Mouse (Mus musculus) midbrain, postnatal 0 days (tissue): ENCODE data around the gene Afg1l. TPM values are rescaled to one million over a fixed set of nuclear protein-coding genes. Genes with fewer than 3 reads are reported as not detected.

ENCODE experiments used
- ATAC-seq: fragments of 200-750 bp; cut with Nextera tagmentation; 2 replicates; pipeline ENCODE4 v1.8.0; 2017; ENCODE audit warnings: moderate number of reproducible peaks, mild to moderate bottlenecking, moderate TSS enrichment, moderate library complexity; ENCODE audit not compliant: low FRiP score
- DNase-seq: peaks from one replicate; pipeline ENCODE4 v3.0.0-alpha.2; 2015; ENCODE audit warnings: low spot score
- H3K27ac ChIP-seq: fragments of 300-500 bp; sonication (generic); 2 replicates; pipeline ENCODE4 v1.5.1; 2014; ENCODE audit warnings: low read depth, mild to moderate bottlenecking, low read length, mixed read lengths
- H3K27me3 ChIP-seq: fragments of 300-500 bp; sonication (generic); 2 replicates; pipeline ENCODE4 v1.6.1; 2014; ENCODE audit warnings: low read length, control low read depth, mixed read lengths; ENCODE audit not compliant: insufficient read depth
- H3K36me3 ChIP-seq: fragments of 300-500 bp; sonication (generic); 2 replicates; pipeline ENCODE4 v1.6.1; 2014; ENCODE audit warnings: low read length, control low read depth, mixed read lengths; ENCODE audit not compliant: insufficient read depth
- H3K4me1 ChIP-seq: fragments of 300-500 bp; sonication (generic); 2 replicates; pipeline ENCODE4 v1.6.1; 2014; ENCODE audit warnings: mild to moderate bottlenecking, control low read depth, antibody characterized with exemption, low read length, mixed read lengths; ENCODE audit not compliant: insufficient read depth
- H3K4me2 ChIP-seq: fragments of 300-500 bp; sonication (generic); 2 replicates; pipeline ENCODE4 v1.6.1; 2014; ENCODE audit warnings: low read depth, mild to moderate bottlenecking, low read length, mixed read lengths; ENCODE audit not compliant: poor library complexity, severe bottlenecking
- H3K4me3 ChIP-seq: fragments of 300-500 bp; sonication (generic); 2 replicates; pipeline ENCODE4 v1.5.1; 2014; ENCODE audit warnings: low read depth, mild to moderate bottlenecking, low read length, moderate library complexity
- H3K9ac ChIP-seq: fragments of 300-500 bp; sonication (generic); replicated peaks from 2 replicates; pipeline ENCODE4 v1.6.1; 2014; ENCODE audit warnings: mild to moderate bottlenecking, low read length, moderate library complexity, mixed read lengths; ENCODE audit not compliant: poor library complexity, severe bottlenecking
- H3K9me3 ChIP-seq: fragments of 300-500 bp; sonication (generic); 2 replicates; pipeline ENCODE4 v1.6.1; 2016; ENCODE audit warnings: low read length, control low read depth
- CTCF ChIP-seq: IDR thresholded peaks from 2 replicates; pipeline ENCODE4 v1.5.1; 2016; ENCODE audit warnings: antibody characterized with exemption, mild to moderate bottlenecking
- WGBS: fragments of 180-500 bp; shearing (Covaris S2); extraction: QIAGEN DNeasy Blood & Tissue Kit; methylation state at CpG from one replicate; pipeline ENCODE4 v1.1.7; 2014; 5-methylcytosine and 5-hydroxymethylcytosine counted together
- polyA plus RNA-seq: library from polyadenylated mRNA; unstranded; fragments of >200 nt; fragmentation: Nextera tagmentation; extraction: Ambion mirVana; gene quantifications from 2 replicates; pipeline ENCODE4 v1.2.1, GENCODE M21; 2015
- total RNA-seq: library from RNA; depleted of rRNA; stranded (reverse); fragments of >200 nt; gene quantifications from 2 replicates; pipeline ENCODE4 v1.2.3, GENCODE M21; 2014

Gene Afg1l
- total and polyA plus RNA-seq, 2 experiments from 2014 or later, result 5.8 to 8.5 TPM

DNA sequence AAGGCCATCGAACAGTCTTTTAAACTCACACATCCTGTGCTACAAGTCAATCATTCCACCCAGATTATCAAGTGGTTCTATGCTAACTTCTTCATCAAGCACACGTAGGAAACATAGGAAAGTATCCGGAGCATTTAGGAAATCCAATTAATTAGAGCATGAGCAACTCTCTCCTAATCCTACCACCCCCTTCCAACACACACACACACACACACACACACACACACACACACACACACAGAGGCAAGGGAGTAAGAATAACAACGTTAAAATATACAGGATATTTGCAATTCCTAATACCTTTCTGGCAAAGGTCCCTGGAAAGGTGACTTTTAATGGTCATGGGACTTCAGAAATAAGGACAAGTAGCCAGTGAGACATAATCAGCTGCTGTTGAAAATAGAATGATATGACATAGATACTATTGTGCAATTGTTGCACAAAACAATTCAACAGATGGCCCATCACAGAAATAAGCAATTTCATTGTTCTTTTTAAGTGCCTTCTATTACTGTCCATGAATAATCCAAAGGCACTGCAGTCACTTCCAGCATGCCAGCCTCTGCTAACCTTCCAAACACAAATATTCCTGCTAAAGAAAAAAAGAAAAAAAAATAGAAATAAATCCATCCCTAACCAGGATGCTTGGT lies 62.4 kb downstream of the Afg1l start:
- DNase-seq, result no peak
- Histone ChIP-seq H3K27me3 (no peaks in the 10 kb centered on the region), H3K4me1 (0 out of 2 replicates have a peak, but pooled peaks cover 7% of the 10 kb centered on the region), H3K4me3 (no peak overlapping the region), H3K4me2 (no peak overlapping the region), H3K27ac (no peak overlapping the region), H3K36me3 (no peaks in the 10 kb centered on the region), H3K9me3 (no peaks in the 10 kb centered on the region), H3K9ac (no peak overlapping the region)
- no peak for TF ChIP-seq CTCF
- WGBS, result 60% methylated on average over 4 of the region's 4 CpGs
- no peak for ATAC-seq

DNA sequence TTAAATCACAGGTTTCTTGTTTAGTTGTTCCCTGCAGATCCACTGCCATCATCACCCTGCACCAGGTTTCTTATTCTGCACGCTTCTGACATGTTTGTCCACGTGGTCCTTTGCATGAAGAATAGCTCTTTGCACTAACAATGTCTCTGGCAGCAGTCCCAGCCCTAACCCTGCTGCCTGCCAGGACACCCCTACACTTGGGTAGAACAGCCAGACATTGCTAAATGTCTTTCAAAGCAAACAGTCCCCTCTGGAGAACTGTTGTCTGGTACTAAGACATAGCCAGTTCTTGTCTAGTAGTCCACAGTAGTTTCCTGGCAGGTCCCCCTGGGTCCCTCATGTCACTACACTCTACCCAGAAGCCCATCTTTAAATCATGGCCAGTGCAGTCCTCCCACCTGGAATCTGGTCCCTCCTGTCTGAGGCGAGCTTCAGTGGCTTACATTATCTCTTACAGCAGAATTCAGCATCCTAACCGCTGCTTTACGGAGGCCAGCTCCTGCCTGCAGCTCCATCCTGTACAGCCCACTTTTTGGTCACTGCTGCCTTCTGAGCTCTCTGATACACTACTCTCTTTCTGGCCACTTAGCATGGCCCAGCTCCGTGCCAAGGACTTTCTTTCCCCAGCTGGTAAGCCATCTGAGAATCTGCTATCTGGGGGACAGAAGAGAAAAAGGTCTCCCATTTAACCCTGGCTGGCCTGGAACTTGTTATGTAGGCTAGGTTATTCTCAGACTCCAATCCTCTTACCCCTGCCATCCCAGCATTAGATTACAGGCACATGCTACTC lies 67.4 kb downstream of the Afg1l start:
- no peaks in the 10 kb centered on the region for H3K4me1 ChIP-seq
- DNase-seq, result peak; percentile 75
- no peaks in the 10 kb centered on the region for H3K36me3 ChIP-seq
- 62% methylated on average over 6 of the region's 6 CpGs for WGBS
- H3K27me3 ChIP-seq, result no peaks in the 10 kb centered on the region
- peak; percentile 20; the same call in 1 of the 2 replicates for ATAC-seq
- H3K9me3 ChIP-seq, result no peaks in the 10 kb centered on the region
- no peak overlapping the region for H3K4me2 ChIP-seq
- TF ChIP-seq CTCF, result no peak
- no peak overlapping the region for H3K4me3 ChIP-seq
- no peak overlapping the region for H3K27ac ChIP-seq
- H3K9ac ChIP-seq, result no peak overlapping the region

DNA sequence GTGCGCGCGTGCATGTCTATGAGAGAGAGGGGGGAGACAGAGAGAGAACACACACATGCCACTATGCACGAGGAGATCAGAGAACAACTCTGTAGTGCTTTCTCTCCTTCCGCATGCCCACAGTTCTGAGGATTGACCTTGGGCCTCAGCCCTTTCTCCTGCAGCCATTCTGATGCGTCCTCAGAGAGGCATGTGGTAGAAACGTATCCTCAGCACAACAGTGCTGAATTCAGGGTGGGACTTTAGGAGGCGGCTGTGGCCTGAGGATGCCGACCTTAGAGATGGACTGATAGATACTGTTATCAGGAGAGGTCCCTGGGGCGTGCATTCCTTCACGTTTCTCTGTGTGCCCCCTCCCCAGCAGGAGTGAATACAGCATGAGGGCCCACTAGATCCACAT lies 87.9 kb downstream of the Afg1l start:
- no peak for TF ChIP-seq CTCF
- ATAC-seq (no peak), DNase-seq (no peak)
- H3K4me3 ChIP-seq, result no peak overlapping the region
- H3K27ac ChIP-seq, result no peak overlapping the region
- WGBS, result 76% methylated on average over 11 of the region's 11 CpGs
- no peaks in the 10 kb centered on the region for H3K27me3 ChIP-seq
- no peak overlapping the region for H3K9ac ChIP-seq
- H3K4me1 ChIP-seq, result no peaks in the 10 kb centered on the region
- no peak overlapping the region for H3K4me2 ChIP-seq
- H3K9me3 ChIP-seq, result no peaks in the 10 kb centered on the region
- H3K36me3 ChIP-seq, result no peaks in the 10 kb centered on the region

DNA sequence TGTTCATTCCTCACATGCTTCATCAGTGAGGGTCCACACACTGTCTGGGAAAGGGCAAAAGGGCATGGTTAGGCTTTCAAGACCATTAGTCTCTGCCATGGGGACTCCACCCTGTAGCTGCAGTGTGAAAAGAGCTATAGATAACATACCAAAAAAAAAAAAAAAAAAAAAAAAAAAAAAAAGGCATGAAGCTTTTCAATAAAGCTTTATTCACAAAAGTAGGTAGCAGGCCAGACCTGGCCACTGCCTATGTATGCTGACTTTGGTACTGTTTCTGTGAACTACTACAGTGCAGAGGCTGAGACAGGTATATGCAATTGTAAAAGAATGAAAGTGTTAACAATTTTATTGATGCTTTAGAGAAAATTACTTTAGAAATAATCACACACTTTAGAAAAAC lies 90.2 kb downstream of the Afg1l start:
- H3K4me1 ChIP-seq, result no peaks in the 10 kb centered on the region
- H3K27me3 ChIP-seq, result no peaks in the 10 kb centered on the region
- no peaks in the 10 kb centered on the region for H3K36me3 ChIP-seq
- no peaks in the 10 kb centered on the region for H3K9me3 ChIP-seq
- H3K9ac ChIP-seq, result no peak overlapping the region
- no peak overlapping the region for H3K4me3 ChIP-seq
- no peak overlapping the region for H3K27ac ChIP-seq
- no peak for TF ChIP-seq CTCF
- ATAC-seq, result no peak
- no peak for DNase-seq
- H3K4me2 ChIP-seq, result no peak overlapping the region

GRCm38 (mm10) chr10:42384946-42385644 lies 93.3 kb downstream of the Afg1l start:
- Histone ChIP-seq H3K27me3 (no peaks in the 10 kb centered on the region), H3K4me2 (no peak overlapping the region), H3K9ac (no peak overlapping the region), H3K27ac (no peak overlapping the region), H3K4me3 (no peak overlapping the region), H3K4me1 (no peaks in the 10 kb centered on the region), H3K36me3 (no peaks in the 10 kb centered on the region), H3K9me3 (no peaks in the 10 kb centered on the region)
- WGBS, result 25% methylated on average over 13 of the region's 13 CpGs
- no peak for TF ChIP-seq CTCF
- ATAC-seq (no peak), DNase-seq (no peak)

DNA sequence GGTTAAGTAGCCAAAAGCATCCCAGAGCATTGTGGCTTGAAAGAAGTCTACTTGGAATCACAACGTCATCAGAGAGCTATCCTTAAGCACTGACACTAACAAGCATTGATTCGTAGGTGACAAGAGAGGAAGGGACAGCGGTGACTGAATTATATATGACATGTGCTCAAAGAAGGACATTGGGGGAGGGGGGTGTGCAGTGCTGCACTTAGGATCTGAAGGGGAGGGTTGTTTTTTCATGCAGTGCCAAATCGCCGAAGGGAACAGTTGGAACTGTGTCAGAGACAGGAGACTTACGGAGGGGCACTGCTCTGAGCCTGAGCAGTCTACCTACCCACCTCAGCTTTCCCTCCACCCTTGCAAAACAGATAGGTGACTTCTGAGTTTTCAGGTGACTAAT lies 94.7 kb downstream of the Afg1l start:
- Histone ChIP-seq H3K27ac (no peak overlapping the region), H3K27me3 (no peaks in the 10 kb centered on the region), H3K4me3 (no peak overlapping the region), H3K4me2 (no peak overlapping the region), H3K4me1 (no peaks in the 10 kb centered on the region), H3K36me3 (no peaks in the 10 kb centered on the region), H3K9me3 (no peaks in the 10 kb centered on the region), H3K9ac (no peak overlapping the region)
- ATAC-seq (no peak), DNase-seq (no peak)
- no peak for TF ChIP-seq CTCF
- WGBS, result 27% methylated on average over 6 of the region's 6 CpGs
